Mouse (Mus musculus) ovary, postnatal 36 days (tissue): ENCODE measurements around the gene Pter.

Experiments
- DNase-seq: peaks from one replicate; pipeline ENCODE4 v3.0.0; 2022; ENCODE audit warnings: low spot score, mixed read lengths

The Pter gene

DNA sequence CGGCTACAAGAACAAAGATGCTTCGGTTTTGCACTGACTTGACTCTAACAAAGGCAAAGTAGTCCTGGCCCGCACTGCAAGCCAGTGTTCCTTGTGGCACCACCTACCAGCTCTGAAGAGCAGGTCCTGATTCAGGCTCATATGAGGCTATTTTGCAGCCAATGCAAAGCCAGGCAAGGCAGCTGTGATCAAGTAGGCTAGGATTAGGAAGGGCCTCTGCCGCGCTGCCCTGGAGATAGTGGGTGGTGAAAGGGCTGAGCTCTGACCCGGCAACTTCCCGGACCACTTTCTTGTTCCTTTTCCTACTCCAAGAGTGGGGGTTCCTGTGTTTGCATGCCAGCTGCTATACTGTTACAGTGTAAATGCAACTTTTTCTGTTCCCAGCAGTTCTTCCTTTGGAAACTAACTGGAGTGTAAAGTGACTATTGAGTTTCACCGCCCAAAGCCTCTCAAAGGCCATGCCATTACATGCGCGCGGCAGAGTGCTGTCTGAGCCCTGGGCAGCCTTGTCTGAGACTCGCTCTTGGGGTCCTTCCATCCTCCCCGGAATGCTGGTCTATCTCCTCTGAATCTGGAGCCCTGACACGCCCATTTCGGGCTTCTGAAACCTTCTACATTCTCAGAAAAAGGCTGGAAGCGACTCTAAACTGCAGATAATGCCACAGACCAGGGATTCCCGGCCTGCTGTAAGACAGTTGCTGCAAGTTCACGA is 85.6 kb downstream of the Pter start:
- no peak for DNase-seq

DNA sequence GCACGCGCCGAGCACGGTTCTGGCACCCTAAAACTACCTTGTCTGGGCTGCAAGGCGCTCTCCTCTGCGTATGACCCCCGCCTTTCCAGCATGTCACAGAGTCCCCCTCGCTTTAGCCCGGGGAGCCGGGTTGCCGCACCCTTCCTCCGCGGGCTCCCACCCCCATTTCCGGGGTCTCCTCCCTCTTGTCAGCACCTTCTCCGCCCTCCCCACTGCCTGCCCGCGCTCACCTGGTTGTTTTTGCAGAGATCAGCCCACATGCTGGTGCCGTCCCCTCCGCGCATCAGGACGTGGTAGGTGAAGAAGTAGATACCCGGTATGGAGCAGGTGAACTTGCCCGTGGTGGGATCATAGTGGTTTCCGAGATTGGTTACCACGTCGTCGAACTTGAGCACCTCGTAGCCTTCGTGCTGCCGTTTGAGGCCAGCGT is 86.2 kb downstream of the Pter start:
- no peak for DNase-seq

DNA sequence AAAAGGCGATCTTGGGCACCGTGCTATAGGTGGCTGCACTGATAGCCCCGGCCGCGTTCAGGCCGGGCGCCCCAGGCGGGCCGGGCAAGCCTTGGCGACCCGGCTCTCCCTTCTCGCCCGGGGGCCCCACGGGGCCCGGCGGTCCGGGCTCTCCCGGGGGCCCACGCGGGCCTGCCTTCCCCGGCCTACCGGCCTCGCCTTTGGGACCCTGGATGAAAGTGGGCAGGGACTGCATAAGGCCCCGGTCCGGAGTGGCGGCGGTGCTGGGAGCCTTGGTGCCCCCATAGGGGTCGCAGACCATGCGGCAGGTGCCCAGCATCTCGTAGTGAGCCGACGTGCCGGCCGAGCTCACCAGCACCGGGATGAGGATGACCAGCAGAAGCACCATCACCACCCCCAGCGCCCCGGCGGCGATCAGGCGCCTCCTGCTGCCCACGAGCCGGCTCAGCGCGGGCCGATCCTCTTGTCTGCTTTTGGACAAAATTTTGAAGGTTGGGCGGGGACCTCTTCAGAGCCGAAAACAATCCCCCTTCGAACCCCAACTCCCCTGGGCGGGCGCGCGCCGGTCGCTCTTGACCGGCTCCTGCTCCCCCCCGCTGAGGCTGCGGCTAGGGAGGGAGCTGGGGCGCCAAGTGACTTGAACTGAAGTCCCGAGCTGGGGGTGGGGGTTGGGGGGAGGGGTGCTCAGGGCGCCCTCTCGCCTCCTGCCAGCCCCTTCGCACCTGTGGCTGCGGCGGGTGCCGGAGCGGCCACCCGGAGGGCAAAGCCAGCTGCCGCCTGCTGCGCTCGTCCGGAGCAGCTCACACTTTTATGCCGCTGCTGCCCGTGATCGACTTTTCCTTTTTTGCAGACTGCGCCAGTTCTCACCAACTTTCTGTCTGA is 86.9 kb downstream of the Pter start:
- peak; percentile 29 for DNase-seq

- no peak for DNase-seq
These were observed 87.6 kb downstream of the Pter start, which contains the start of gene C1ql3 for GRCm38 (mm10) chr2:13011472-13011871. Gene C1ql3 (minus strand): TSS chr2:13011806.

GRCm38 (mm10) chr2:13011973-13012372 is 88.1 kb downstream of the Pter start:
- no peak for DNase-seq

GRCm38 (mm10) chr2:13018382-13018781 is 94.5 kb downstream of the Pter start:
- DNase-seq, result no peak

GRCm38 (mm10) chr2:13018861-13019260 is 95.0 kb downstream of the Pter start:
- DNase-seq, result no peak

- DNase-seq, result no peak
These were observed 114.9 kb downstream of the Pter start for GRCm38 (mm10) chr2:13038772-13039171.

- DNase-seq, result no peak
These were observed 115.9 kb downstream of the Pter start for GRCm38 (mm10) chr2:13039785-13040184.

DNA sequence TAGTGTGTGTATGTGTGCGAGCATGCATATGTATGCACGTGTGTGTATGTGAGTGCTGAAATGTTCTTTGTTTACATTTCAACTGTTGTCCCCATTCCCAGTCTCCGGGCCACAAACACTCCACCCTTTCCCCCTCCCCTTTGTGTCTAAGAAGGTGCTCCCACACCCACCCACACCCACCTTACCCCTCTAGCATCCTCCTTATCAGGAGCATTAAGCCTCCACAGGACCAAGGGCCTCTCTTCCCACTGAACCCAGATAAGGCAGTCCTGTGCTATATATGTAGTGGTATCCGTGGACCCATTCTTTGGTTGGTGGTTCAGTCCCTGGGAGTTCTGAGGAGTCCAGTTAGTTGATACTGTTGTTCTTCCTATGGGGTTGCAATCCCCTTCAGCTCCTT is 120.7 kb downstream of the Pter start:
- no peak for DNase-seq

GRCm38 (mm10) chr2:13048649-13049048 is 124.8 kb downstream of the Pter start:
- no peak for DNase-seq
